Mouse (Mus musculus) megakaryocyte progenitor cell, adult 5-6 weeks (primary cell): ENCODE data around the gene Pgm2. TPM values are rescaled to one million over a fixed set of nuclear protein-coding genes. Genes with fewer than 3 reads are reported as not detected.
A peak's percentile ranks its signal among the peaks of the same experiment; 100 is the strongest.

Source experiments
- ATAC-seq: replicated peaks from 2 replicates; pipeline ENCODE4 v1.8.0; 2016; ENCODE audit warnings: mild to moderate bottlenecking, moderate TSS enrichment, inconsistent platforms; ENCODE audit not compliant: poor library complexity
- total RNA-seq, 2 experiments: library from RNA; stranded (forward) in 1 of 2; stranded (reverse) in 1 of 2; fragments of 157-497, 149-512 nt in 1 of 2; fragments of 200-1000 nt in 1 of 2; gene quantifications; 2 replicates each; pipeline versions ENCODE4 v1.2.3 to v1.2.4; 2015 to 2017

Pgm2 gene
- total RNA-seq (2015) (40.1 and 40.7 TPM in 2 replicates), total RNA-seq (2017) (32.9 and 35.2 TPM in 2 replicates)

GRCm38 (mm10) chr5:64092748-64093292, at the start of gene Pgm2:
TSS of gene Pgm2 (plus strand) at chr5:64092950.
- ATAC-seq, result peak; percentile 89

- ATAC-seq, result no peak
These were observed 48.9 kb upstream of the Pgm2 start for GRCm38 (mm10) chr5:64043694-64044453.

GRCm38 (mm10) chr5:64044790-64045189, 48.0 kb upstream of the Pgm2 start:
- ATAC-seq, result peak; percentile 79

GRCm38 (mm10) chr5:64045502-64045901, 47.2 kb upstream of the Pgm2 start:
- ATAC-seq, result peak; percentile 32

GRCm38 (mm10) chr5:64046995-64047394, 45.8 kb upstream of the Pgm2 start:
- no peak for ATAC-seq

GRCm38 (mm10) chr5:64047921-64048320, 44.8 kb upstream of the Pgm2 start:
- ATAC-seq, result no peak

GRCm38 (mm10) chr5:64048605-64049004, 44.1 kb upstream of the Pgm2 start:
- ATAC-seq, result no peak

GRCm38 (mm10) chr5:64049256-64049655, 43.5 kb upstream of the Pgm2 start:
- no peak for ATAC-seq

GRCm38 (mm10) chr5:64053010-64053409, 39.7 kb upstream of the Pgm2 start:
- no peak for ATAC-seq

GRCm38 (mm10) chr5:64056210-64056609, 36.5 kb upstream of the Pgm2 start:
- no peak for ATAC-seq

GRCm38 (mm10) chr5:64060881-64061280, 31.9 kb upstream of the Pgm2 start:
- no peak for ATAC-seq

- ATAC-seq, result no peak
These were observed 31.1 kb upstream of the Pgm2 start for GRCm38 (mm10) chr5:64061643-64062042.

- no peak for ATAC-seq
These were observed 29.7 kb upstream of the Pgm2 start for GRCm38 (mm10) chr5:64062882-64063621.

- ATAC-seq, result no peak
These were observed 29.0 kb upstream of the Pgm2 start for GRCm38 (mm10) chr5:64063622-64064355.

- ATAC-seq, result no peak
These were observed 28.3 kb upstream of the Pgm2 start for GRCm38 (mm10) chr5:64064401-64064800.

GRCm38 (mm10) chr5:64065497-64066046, 27.2 kb upstream of the Pgm2 start:
- ATAC-seq, result no peak

- ATAC-seq, result no peak
These were observed 26.6 kb upstream of the Pgm2 start for GRCm38 (mm10) chr5:64066159-64066558.

GRCm38 (mm10) chr5:64067576-64067975, 25.2 kb upstream of the Pgm2 start:
- ATAC-seq, result no peak

GRCm38 (mm10) chr5:64070081-64070673, 22.6 kb upstream of the Pgm2 start:
- ATAC-seq, result peak; percentile 97

GRCm38 (mm10) chr5:64070742-64071476, 21.8 kb upstream of the Pgm2 start:
- no peak for ATAC-seq
